Mouse (Mus musculus): ENCODE measurements around the gene Lingo1. TPM values are rescaled to one million over a fixed set of nuclear protein-coding genes. Genes with fewer than 3 reads are reported as not detected.
A peak's percentile ranks its signal among the peaks of the same experiment; 100 is the strongest.

Lingo1 gene
- polyA plus RNA-seq, 1 experiment from 2014 or later: 8.9 TPM

DNA sequence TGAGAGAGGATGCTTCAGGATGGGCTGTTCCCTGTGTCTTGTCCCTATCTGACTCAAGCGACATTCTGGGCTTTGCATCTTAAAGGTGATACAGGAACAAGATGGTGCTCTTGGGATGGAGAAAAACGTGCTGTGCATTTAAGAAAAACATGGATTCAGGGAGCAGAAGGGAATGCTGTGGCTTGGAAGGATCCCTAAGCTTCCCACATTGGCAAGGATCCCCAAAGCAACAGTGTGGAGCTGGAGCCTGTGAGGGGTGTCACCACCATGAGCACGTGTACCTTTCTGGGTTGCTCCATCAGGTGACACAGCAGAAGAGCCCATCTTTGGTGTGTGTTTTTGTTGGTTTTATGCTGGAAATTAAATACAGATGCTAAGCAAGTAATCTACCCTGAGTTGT is 77.3 kb downstream of the Lingo1 start:
- WGBS: 69% methylated on average over 3 of the region's 3 CpGs
- Histone ChIP-seq H3K4me2 (replicated peaks) (no peak overlapping the region), H3K36me3 (no peaks in the 10 kb centered on the region), H3K9ac (no peak overlapping the region), H3K9me3 (replicated peaks) (no peaks in the 10 kb centered on the region), H3K27ac (replicated peaks) (no peak overlapping the region), H3K4me1 (no peaks in the 10 kb centered on the region), H3K27me3 (no peaks in the 10 kb centered on the region), H3K4me3 (replicated peaks) (no peak overlapping the region)
- ATAC-seq (ENCODE audit: insufficient number of reproducible peaks, low FRiP score, low TSS enrichment, low read depth): no peak

DNA sequence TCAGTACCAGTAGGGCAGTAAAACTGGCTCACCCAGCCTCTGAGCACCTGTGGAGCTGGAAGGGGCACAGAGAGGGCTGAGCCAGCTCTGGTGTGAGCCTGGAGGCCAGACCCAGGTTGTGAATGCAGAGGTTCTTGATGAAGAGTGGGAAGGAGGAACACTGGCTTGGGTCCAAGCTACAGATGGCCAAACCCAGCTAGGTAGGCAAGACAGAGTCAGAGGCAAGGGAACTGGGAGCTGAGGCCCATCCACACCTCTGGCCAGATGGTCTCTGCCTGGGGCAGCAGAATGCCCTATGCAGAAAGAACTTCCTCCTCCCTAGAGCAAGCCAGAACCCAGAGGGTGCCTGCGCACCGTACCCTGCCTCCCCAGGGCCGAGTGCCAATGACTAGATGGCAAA is 79.7 kb downstream of the Lingo1 start:
- Histone ChIP-seq H3K27me3 (no peaks in the 10 kb centered on the region), H3K36me3 (no peaks in the 10 kb centered on the region), H3K9ac (no peak overlapping the region), H3K4me1 (peaks cover 4% of the 10 kb centered on the region; the same call in 1 of the 2 replicates), H3K4me2 (replicated peaks) (no peak overlapping the region), H3K27ac (replicated peaks) (no peak overlapping the region), H3K9me3 (replicated peaks) (no peaks in the 10 kb centered on the region), H3K4me3 (replicated peaks) (no peak overlapping the region)
- WGBS: 84% methylated on average over 3 of the region's 3 CpGs
- ATAC-seq (ENCODE audit: insufficient number of reproducible peaks, low FRiP score, low TSS enrichment, low read depth): no peak

DNA sequence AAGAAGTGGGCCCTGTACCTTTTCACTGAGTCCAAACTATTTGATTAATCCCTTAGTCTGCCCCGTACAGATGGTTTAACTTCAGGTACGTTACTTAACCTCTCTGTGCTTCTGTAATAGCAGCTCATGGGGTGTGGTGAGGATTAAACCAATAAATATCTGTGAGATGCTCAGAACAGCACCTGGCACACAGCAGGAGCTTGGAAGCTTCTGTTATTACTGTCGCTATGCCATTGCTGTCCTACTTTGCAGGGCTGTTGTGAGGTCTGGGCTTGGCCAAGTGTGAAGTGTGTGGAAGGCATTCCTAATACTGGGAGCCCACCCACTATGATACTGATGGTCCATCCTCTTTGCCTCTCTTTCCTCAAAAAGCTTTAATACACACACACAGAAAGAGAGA is 80.2 kb downstream of the Lingo1 start:
- no peak overlapping the region for H3K27ac ChIP-seq (replicated peaks)
- peaks cover 4% of the 10 kb centered on the region; the same call in 1 of the 2 replicates for H3K4me1 ChIP-seq
- no peak overlapping the region for H3K9ac ChIP-seq
- 76% methylated on average over 3 of the region's 3 CpGs for WGBS
- H3K4me2 ChIP-seq (replicated peaks): no peak overlapping the region
- H3K9me3 ChIP-seq (replicated peaks): no peaks in the 10 kb centered on the region
- no peak for ATAC-seq (ENCODE audit: insufficient number of reproducible peaks, low FRiP score, low TSS enrichment, low read depth)
- no peaks in the 10 kb centered on the region for H3K36me3 ChIP-seq
- no peak overlapping the region for H3K4me3 ChIP-seq (replicated peaks)
- H3K27me3 ChIP-seq: no peaks in the 10 kb centered on the region

DNA sequence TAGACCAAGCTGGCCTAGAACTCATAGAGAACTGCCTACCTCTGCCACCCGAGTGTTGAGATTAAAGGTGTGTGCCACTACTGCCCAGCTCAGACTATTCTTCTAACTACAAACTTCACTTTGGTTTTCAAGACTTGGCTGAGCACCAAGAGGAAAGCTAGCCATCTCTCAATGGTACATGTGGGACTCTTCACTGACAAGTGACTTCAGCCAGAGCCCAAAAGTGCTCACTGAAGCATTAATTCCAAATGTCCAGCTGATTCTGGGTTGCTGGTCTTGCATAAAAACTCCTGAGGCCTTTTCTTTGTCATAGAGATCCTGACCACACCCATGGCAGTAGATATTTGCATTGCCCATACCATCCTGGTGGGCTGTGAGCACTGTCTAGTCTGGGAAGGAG is 81.9 kb downstream of the Lingo1 start:
- H3K27me3 ChIP-seq: no peaks in the 10 kb centered on the region
- H3K9me3 ChIP-seq (replicated peaks): no peaks in the 10 kb centered on the region
- no peak overlapping the region for H3K27ac ChIP-seq (replicated peaks)
- H3K4me2 ChIP-seq (replicated peaks): no peak overlapping the region
- WGBS: 69% methylated on average over 1 of the region's 1 CpGs
- H3K36me3 ChIP-seq: no peaks in the 10 kb centered on the region
- no peak overlapping the region for H3K9ac ChIP-seq
- peaks cover 4% of the 10 kb centered on the region; the same call in 1 of the 2 replicates for H3K4me1 ChIP-seq
- H3K4me3 ChIP-seq (replicated peaks): no peak overlapping the region
- ATAC-seq (ENCODE audit: insufficient number of reproducible peaks, low FRiP score, low TSS enrichment, low read depth): no peak

DNA sequence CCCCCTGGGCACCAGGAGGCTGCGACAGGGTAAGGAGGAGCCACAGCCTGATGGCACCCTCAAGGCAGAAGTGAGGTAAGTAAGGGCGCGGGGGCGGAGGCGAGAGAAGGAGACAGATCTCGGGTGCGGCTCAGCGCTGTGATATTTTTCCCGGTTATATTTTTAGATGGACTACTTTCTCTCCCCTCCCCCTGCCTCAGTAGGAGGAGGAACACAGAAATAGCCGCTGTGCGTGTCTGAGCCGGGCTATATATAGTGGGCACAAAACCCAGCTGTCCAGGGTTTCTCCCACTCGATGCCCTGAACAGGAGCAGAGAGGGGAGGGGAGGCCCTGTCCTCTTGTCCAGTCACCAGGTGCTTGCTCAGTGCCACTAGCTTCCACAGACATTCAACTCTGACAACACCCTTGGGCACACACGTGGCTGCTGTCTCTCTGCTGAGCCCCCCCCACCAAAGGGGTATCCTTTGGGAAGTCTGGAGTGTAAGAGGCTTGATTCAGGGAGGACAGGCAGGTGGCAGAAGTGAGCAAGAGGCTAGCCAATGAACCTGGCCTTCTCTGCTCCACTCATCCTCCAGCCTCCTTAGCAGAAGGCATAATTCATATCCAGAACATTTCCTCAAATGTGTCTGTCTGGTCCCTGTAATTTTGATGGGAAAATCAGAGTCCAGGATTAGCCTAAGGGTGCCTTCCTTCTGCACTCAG is 83.5 kb downstream of the Lingo1 start:
- H3K27me3 ChIP-seq: no peaks in the 10 kb centered on the region
- no peak overlapping the region for H3K27ac ChIP-seq (replicated peaks)
- H3K4me2 ChIP-seq (replicated peaks): no peak overlapping the region
- peaks cover 4% of the 10 kb centered on the region; the same call in 1 of the 2 replicates for H3K4me1 ChIP-seq
- H3K9me3 ChIP-seq (replicated peaks): no peaks in the 10 kb centered on the region
- H3K36me3 ChIP-seq: no peaks in the 10 kb centered on the region
- H3K9ac ChIP-seq: no peak overlapping the region
- ATAC-seq (ENCODE audit: insufficient number of reproducible peaks, low FRiP score, low TSS enrichment, low read depth): peak; percentile 49; the same call in 1 of the 2 replicates
- WGBS: 53% methylated on average over 14 of the region's 14 CpGs
- no peak overlapping the region for H3K4me3 ChIP-seq (replicated peaks)

DNA sequence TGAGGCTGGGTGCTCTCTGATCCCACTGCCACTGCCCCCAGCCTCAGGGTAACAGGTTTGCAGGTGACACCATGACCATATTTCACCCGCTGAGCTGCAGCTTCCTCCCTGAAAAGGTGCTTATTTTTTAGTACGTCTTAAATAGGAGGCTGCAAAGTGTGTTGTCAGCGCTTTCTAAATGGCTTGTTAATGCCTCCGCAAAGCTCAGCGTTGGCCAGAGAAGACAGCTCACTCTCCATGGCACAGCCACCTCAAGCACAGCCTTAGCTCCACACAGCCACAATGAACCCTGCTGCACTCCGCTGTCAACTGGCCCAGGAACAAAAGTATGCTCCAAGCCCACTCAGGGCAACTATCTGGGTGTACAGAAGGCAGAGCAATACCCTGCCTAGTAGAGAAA is 85.3 kb downstream of the Lingo1 start:
- Histone ChIP-seq H3K4me1 (peaks cover 10% of the 10 kb centered on the region), H3K27me3 (no peaks in the 10 kb centered on the region), H3K9ac (no peak overlapping the region), H3K27ac (replicated peaks) (no peak overlapping the region), H3K4me3 (replicated peaks) (no peak overlapping the region), H3K4me2 (replicated peaks) (no peak overlapping the region), H3K36me3 (no peaks in the 10 kb centered on the region), H3K9me3 (replicated peaks) (no peaks in the 10 kb centered on the region)
- WGBS: 84% methylated on average over 6 of the region's 6 CpGs
- no peak for ATAC-seq (ENCODE audit: insufficient number of reproducible peaks, low FRiP score, low TSS enrichment, low read depth)

DNA sequence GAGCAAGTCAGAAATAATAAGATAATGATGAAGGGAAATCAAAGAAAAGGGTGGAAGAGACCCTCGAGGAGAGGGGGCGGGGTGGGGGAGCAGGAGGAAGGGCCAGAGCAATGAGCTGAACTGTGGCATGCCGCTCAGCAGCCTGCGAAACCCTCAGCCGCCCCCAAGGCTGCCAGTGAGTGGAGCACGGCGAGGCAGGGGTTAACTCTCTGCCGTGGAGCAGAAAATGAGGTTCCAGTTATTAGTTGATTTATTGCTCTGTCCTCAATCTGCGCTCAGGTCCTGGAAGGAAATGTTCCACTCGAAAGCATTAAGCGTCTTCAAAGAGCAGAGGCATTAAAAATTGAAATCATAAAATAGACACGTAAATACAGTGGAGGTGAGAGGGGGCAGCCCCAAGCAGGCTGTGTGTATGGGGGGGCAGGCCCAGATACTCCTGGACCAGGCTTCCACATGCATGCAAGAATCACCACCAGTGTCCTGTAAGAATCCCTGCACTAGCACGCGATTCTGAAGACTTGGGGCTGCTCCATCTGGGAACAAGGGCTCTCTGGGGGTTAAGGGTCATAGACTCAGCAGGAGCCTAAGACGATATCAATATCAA is 89.7 kb downstream of the Lingo1 start:
- H3K27ac ChIP-seq (replicated peaks): no peak overlapping the region
- no peak overlapping the region for H3K4me3 ChIP-seq (replicated peaks)
- peaks cover 10% of the 10 kb centered on the region for H3K4me1 ChIP-seq
- H3K36me3 ChIP-seq: no peaks in the 10 kb centered on the region
- WGBS: 34% methylated on average over 15 of the region's 15 CpGs
- no peak overlapping the region for H3K4me2 ChIP-seq (replicated peaks)
- no peak for ATAC-seq (ENCODE audit: insufficient number of reproducible peaks, low FRiP score, low TSS enrichment, low read depth)
- no peaks in the 10 kb centered on the region for H3K9me3 ChIP-seq (replicated peaks)
- no peaks in the 10 kb centered on the region for H3K27me3 ChIP-seq
- no peak overlapping the region for H3K9ac ChIP-seq

DNA sequence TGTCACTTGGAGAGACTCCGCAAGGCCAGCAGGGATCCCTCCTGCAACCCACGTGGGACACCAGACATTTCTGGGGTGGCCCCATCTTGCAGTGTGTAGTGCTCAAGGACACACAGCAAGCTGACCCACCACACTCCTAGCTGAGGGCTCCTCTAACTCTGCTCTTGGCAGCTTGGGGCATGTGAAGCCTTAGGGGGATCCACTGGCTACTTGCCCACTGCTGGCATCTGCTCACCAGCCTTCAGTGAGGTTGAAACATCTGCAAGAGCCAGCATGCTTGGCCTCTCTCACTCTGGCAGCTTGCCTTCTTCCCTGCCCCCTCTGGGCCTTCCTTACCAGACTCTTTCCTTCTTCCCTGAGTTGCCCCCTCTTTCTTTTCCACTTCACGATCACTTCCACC is 94.9 kb downstream of the Lingo1 start:
- Histone ChIP-seq H3K9me3 (replicated peaks) (0 out of 2 replicates have a peak, but pooled peaks cover 6% of the 10 kb centered on the region), H3K4me1 (peaks cover 15% of the 10 kb centered on the region), H3K27ac (replicated peaks) (peak overlapping the region; percentile 13; the same call in 1 of the 2 replicates), H3K36me3 (no peaks in the 10 kb centered on the region), H3K9ac (no peak overlapping the region), H3K4me3 (replicated peaks) (no peak overlapping the region), H3K27me3 (0 out of 2 replicates have a peak, but pooled peaks cover 4% of the 10 kb centered on the region), H3K4me2 (replicated peaks) (no peak overlapping the region)
- WGBS: 34% methylated on average over 3 of the region's 3 CpGs
- ATAC-seq (ENCODE audit: insufficient number of reproducible peaks, low FRiP score, low TSS enrichment, low read depth): peak; percentile 44; the same call in 1 of the 2 replicates

DNA sequence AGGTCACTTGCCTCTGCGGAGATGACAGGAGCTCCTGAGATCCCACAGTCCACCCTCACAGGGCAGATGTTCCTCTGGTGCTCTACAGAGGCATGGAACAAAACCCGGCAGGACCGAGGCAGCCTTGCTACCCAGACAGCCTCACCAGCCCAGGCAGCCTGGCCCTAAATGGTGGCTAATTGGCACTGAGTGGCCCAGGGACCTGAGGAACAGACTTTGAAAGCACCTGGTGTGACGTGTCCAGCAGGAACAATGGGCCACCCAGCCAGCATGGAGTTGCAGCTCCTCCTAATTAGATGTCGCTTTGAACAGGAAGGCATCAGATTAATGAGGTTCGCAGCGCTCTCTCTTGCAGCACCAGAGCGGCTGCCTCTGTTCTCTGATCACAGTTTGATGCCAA is 95.4 kb downstream of the Lingo1 start:
- Histone ChIP-seq H3K4me1 (peaks cover 14% of the 10 kb centered on the region), H3K4me3 (replicated peaks) (no peak overlapping the region), H3K27ac (replicated peaks) (0 out of 2 replicates have a peak overlapping the region, but pooled peaks have one; percentile 13), H3K9me3 (replicated peaks) (0 out of 2 replicates have a peak, but pooled peaks cover 6% of the 10 kb centered on the region), H3K4me2 (replicated peaks) (no peak overlapping the region), H3K27me3 (0 out of 2 replicates have a peak, but pooled peaks cover 4% of the 10 kb centered on the region), H3K36me3 (no peaks in the 10 kb centered on the region), H3K9ac (no peak overlapping the region)
- WGBS: 52% methylated on average over 8 of the region's 8 CpGs
- ATAC-seq (ENCODE audit: insufficient number of reproducible peaks, low FRiP score, low TSS enrichment, low read depth): 0 out of 2 replicates have a peak, but pooled peaks have one; percentile 3

DNA sequence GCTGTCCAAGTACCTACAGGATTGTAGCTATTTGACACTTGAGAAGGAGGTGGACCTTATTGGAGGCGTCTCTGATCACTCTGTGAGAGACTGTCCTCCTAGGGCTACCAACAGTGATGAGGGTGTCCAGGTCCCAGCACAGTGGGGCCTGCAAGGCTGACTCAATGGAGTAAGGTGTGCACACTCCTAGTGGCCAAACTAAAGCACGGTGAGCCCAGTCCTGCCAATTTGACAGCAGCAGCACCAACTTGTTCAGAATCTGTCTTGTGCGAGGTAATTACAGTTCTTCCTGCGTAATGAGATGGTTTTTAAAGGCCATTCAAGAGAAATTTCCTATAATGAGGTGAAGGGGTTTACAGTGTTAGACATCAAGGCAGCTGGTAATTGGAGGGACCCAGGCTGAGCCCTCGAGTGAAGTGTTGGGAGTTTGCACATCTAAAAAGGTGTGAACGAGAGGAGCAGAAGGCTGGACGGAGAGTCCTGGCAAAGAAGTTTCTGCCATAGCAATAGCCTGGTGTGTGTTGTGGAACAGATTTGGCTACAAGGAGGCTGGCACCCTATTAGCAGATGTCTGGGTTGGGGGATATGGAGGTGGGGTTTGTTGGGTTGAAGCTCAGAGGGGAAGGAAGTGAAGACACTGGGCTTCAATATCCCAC is 97.4 kb downstream of the Lingo1 start:
- WGBS: 74% methylated on average over 7 of the region's 7 CpGs
- no peak overlapping the region for H3K4me2 ChIP-seq (replicated peaks)
- H3K36me3 ChIP-seq: no peaks in the 10 kb centered on the region
- no peak overlapping the region for H3K9ac ChIP-seq
- 0 out of 2 replicates have a peak, but pooled peaks cover 4% of the 10 kb centered on the region for H3K27me3 ChIP-seq
- no peak overlapping the region for H3K4me3 ChIP-seq (replicated peaks)
- peaks cover 14% of the 10 kb centered on the region for H3K4me1 ChIP-seq
- no peak for ATAC-seq (ENCODE audit: insufficient number of reproducible peaks, low FRiP score, low TSS enrichment, low read depth)
- H3K9me3 ChIP-seq (replicated peaks): 0 out of 2 replicates have a peak, but pooled peaks cover 6% of the 10 kb centered on the region
- no peak overlapping the region for H3K27ac ChIP-seq (replicated peaks)

DNA sequence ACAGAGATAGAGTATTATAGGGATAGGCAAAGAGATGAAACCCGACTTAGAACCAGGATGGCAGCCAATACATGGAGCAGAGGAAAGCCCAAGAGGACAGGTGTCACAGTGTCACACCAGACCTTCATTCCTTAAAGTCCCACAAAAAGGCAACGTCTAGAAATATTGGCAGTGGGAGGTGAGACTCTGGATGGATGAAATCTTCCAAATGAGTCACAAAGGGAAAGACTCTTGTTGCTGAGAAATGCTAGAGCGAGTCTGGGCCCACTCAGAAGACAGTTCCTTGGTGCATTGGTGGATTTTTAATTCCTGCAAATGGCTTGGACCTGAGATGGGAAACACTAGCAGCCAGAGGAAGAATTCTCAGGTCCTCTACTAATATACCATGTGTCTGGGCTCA is 102.2 kb downstream of the Lingo1 start:
- H3K4me1 ChIP-seq: peaks cover 20% of the 10 kb centered on the region; the same call in 1 of the 2 replicates
- no peak for ATAC-seq (ENCODE audit: insufficient number of reproducible peaks, low FRiP score, low TSS enrichment, low read depth)
- H3K27me3 ChIP-seq: 0 out of 2 replicates have a peak, but pooled peaks cover 4% of the 10 kb centered on the region
- no peak overlapping the region for H3K9ac ChIP-seq
- no peaks in the 10 kb centered on the region for H3K9me3 ChIP-seq (replicated peaks)
- H3K4me2 ChIP-seq (replicated peaks): no peak overlapping the region
- H3K4me3 ChIP-seq (replicated peaks): no peak overlapping the region
- WGBS: 67% methylated on average over 3 of the region's 3 CpGs
- no peaks in the 10 kb centered on the region for H3K36me3 ChIP-seq
- H3K27ac ChIP-seq (replicated peaks): no peak overlapping the region
